Mouse (Mus musculus) liver, embryonic 12.5 days (tissue): ENCODE data around the gene Golgb1. TPM values are rescaled to one million over a fixed set of nuclear protein-coding genes. Genes with fewer than 3 reads are reported as not detected.

ENCODE experiments used
- ATAC-seq: fragments of 200-750 bp; cut with Nextera tagmentation; 2 replicates; pipeline ENCODE4 v1.8.0; 2017; ENCODE audit warnings: moderate number of reproducible peaks, mild to moderate bottlenecking, moderate library complexity
- H3K27ac ChIP-seq: fragments of 300-500 bp; sonication (generic); 2 replicates; pipeline ENCODE4 v1.5.1; 2016; ENCODE audit warnings: mild to moderate bottlenecking
- H3K27me3 ChIP-seq: fragments of 300-500 bp; sonication (generic); replicated peaks from 2 replicates; pipeline ENCODE4 v1.6.1; 2016; ENCODE audit warnings: mild to moderate bottlenecking, moderate library complexity
- H3K36me3 ChIP-seq: fragments of 300-500 bp; sonication (generic); 2 replicates; pipeline ENCODE4 v1.6.1; 2016; ENCODE audit warnings: mild to moderate bottlenecking, moderate library complexity
- H3K4me1 ChIP-seq: fragments of 300-500 bp; sonication (generic); 2 replicates; pipeline ENCODE4 v1.6.1; 2016
- H3K4me2 ChIP-seq: fragments of 300-500 bp; sonication (generic); 2 replicates; pipeline ENCODE4 v1.6.1; 2016; ENCODE audit warnings: mild to moderate bottlenecking, moderate library complexity
- H3K4me3 ChIP-seq: fragments of 300-500 bp; sonication (generic); 2 replicates; pipeline ENCODE4 v1.5.1; 2016; ENCODE audit warnings: mild to moderate bottlenecking, moderate library complexity
- H3K9ac ChIP-seq: fragments of 300-500 bp; sonication (generic); 2 replicates; pipeline ENCODE4 v1.6.1; 2016; ENCODE audit warnings: mild to moderate bottlenecking, moderate library complexity
- H3K9me3 ChIP-seq: fragments of 300-500 bp; sonication (generic); replicated peaks from 2 replicates; pipeline ENCODE4 v1.6.1; 2016; ENCODE audit warnings: mild to moderate bottlenecking, moderate library complexity
- WGBS: fragments of 180-500 bp; shearing (Covaris S2); methylation state at CpG from one replicate; pipeline ENCODE4 v1.1.7; 2016; ENCODE audit not compliant: insufficient replicate concordance; 5-methylcytosine and 5-hydroxymethylcytosine counted together
- polyA plus RNA-seq: library from polyadenylated mRNA; unstranded; fragments of >200 nt; fragmentation: Nextera tagmentation; extraction: Ambion mirVana; gene quantifications from 2 replicates; pipeline ENCODE4 v1.2.1, GENCODE M21; 2016

Gene Golgb1
- polyA plus RNA-seq, 1 experiment from 2014 or later: 36.3 TPM

GRCm38 (mm10) chr16:36884881-36885280 is 9.9 kb downstream of the Golgb1 start:
- H3K36me3 ChIP-seq: peaks cover 43% of the 10 kb centered on the region
- WGBS: 64% methylated on average over 4 of the region's 4 CpGs
- no peak overlapping the region for H3K4me3 ChIP-seq
- no peak overlapping the region; the same call in 1 of the 2 replicates for H3K27ac ChIP-seq
- H3K27me3 ChIP-seq: no peaks in the 10 kb centered on the region
- H3K9me3 ChIP-seq: no peaks in the 10 kb centered on the region
- no peak overlapping the region for H3K9ac ChIP-seq
- peaks cover 26% of the 10 kb centered on the region for H3K4me1 ChIP-seq
- peak; percentile 54; the same call in 1 of the 2 replicates for ATAC-seq
- no peak overlapping the region for H3K4me2 ChIP-seq

DNA sequence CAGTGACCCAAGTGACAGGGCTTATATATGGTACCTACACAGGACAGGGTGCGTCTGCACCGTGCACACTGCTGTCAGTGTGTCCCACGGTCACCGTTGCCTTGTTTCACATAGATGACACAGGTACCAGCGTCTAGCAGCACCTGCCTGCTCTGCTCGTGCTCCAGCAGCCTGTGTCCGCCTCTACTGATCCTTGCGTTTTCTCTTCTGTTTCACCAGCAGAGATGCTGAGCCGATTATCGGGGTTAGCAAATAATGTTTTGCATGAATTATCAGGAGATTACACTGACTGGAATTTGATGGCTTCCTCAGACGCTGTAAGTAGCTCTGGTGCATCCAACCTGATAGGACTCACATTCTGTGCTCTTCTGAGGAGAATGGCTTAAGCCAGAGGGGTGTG is 11.0 kb downstream of the Golgb1 start:
- WGBS: 92% methylated on average over 11 of the region's 11 CpGs
- peaks cover 29% of the 10 kb centered on the region for H3K4me1 ChIP-seq
- no peak overlapping the region for H3K4me3 ChIP-seq
- ATAC-seq: no peak
- H3K9ac ChIP-seq: no peak overlapping the region
- no peaks in the 10 kb centered on the region for H3K27me3 ChIP-seq
- H3K4me2 ChIP-seq: no peak overlapping the region
- H3K9me3 ChIP-seq: no peaks in the 10 kb centered on the region
- H3K36me3 ChIP-seq: peaks cover 43% of the 10 kb centered on the region
- no peak overlapping the region for H3K27ac ChIP-seq

GRCm38 (mm10) chr16:36887546-36887945 is 12.6 kb downstream of the Golgb1 start:
- 85% methylated on average over 5 of the region's 5 CpGs for WGBS
- no peak overlapping the region for H3K4me3 ChIP-seq
- H3K27me3 ChIP-seq: no peaks in the 10 kb centered on the region
- peaks cover 57% of the 10 kb centered on the region for H3K36me3 ChIP-seq
- no peaks in the 10 kb centered on the region for H3K9me3 ChIP-seq
- peaks cover 43% of the 10 kb centered on the region for H3K4me1 ChIP-seq
- peak overlapping the region; percentile 77; the same call in 1 of the 2 replicates for H3K27ac ChIP-seq
- no peak for ATAC-seq
- no peak overlapping the region for H3K4me2 ChIP-seq
- H3K9ac ChIP-seq: no peak overlapping the region

GRCm38 (mm10) chr16:36890559-36890958 is 15.6 kb downstream of the Golgb1 start:
- peak; percentile 96 for ATAC-seq
- WGBS: 23% methylated on average over 3 of the region's 3 CpGs
- no peaks in the 10 kb centered on the region for H3K9me3 ChIP-seq
- H3K27ac ChIP-seq: peak overlapping the region; percentile 88
- peaks cover 67% of the 10 kb centered on the region for H3K4me1 ChIP-seq
- no peaks in the 10 kb centered on the region for H3K27me3 ChIP-seq
- peak overlapping the region; percentile 7; the same call in 1 of the 2 replicates for H3K4me3 ChIP-seq
- peak overlapping the region; percentile 62 for H3K9ac ChIP-seq
- peaks cover 70% of the 10 kb centered on the region for H3K36me3 ChIP-seq
- H3K4me2 ChIP-seq: peak overlapping the region; percentile 61

GRCm38 (mm10) chr16:36891415-36891814 is 16.5 kb downstream of the Golgb1 start:
- H3K27ac ChIP-seq: peak overlapping the region; percentile 88
- peak overlapping the region; percentile 61 for H3K4me2 ChIP-seq
- no peaks in the 10 kb centered on the region for H3K9me3 ChIP-seq
- peaks cover 72% of the 10 kb centered on the region for H3K36me3 ChIP-seq
- H3K4me1 ChIP-seq: peaks cover 69% of the 10 kb centered on the region
- H3K4me3 ChIP-seq: no peak overlapping the region
- WGBS: 65% methylated on average over 4 of the region's 4 CpGs
- H3K27me3 ChIP-seq: no peaks in the 10 kb centered on the region
- ATAC-seq: peak; percentile 31; the same call in 1 of the 2 replicates
- H3K9ac ChIP-seq: peak overlapping the region; percentile 47

DNA sequence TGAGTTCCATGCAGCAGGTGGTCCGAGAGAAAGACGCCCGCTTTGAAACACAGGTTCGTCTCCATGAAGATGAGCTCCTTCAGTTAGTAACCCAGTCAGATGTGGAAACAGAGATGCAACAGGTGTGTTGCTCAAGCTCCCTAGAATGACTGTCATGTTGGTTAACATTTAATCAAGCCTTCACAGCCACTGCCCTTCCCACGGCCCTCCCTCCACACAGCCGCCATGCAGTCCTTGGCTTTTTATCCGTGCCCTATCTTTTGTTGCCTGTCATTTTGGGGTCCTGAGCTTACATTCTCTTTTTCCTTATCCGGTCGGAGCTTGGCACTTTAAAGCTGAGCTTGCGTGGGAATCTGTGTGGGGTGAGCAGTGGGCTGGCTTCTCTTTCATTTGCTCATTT is 18.4 kb downstream of the Golgb1 start:
- peak; percentile 64 for ATAC-seq
- H3K4me3 ChIP-seq: no peak overlapping the region
- 63% methylated on average over 10 of the region's 10 CpGs for WGBS
- no peak overlapping the region; the same call in 1 of the 2 replicates for H3K9ac ChIP-seq
- H3K4me1 ChIP-seq: peaks cover 74% of the 10 kb centered on the region
- H3K4me2 ChIP-seq: peak overlapping the region; percentile 31
- no peaks in the 10 kb centered on the region for H3K9me3 ChIP-seq
- H3K36me3 ChIP-seq: peaks cover 70% of the 10 kb centered on the region
- no peaks in the 10 kb centered on the region for H3K27me3 ChIP-seq
- H3K27ac ChIP-seq: peak overlapping the region; percentile 88

DNA sequence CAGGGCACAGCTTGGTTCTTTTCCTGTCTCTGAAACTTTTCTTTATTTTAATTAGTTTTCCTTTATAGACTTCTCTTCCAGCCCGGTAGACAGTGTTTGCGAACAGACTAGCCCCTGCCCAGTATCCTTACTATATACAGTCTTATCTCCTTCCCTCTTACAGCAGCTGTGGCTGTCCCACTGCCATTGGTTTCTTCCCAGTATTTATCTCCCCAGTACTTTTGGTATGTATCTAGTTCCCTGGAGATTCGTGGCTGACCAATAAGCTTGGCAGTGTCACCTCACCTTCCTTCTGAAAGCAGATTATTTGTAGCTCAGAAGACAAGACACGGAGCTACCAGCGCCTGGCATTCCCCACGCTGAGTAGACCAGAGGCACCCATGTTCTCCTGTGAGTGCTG is 21.8 kb downstream of the Golgb1 start:
- Histone ChIP-seq H3K9me3 (no peaks in the 10 kb centered on the region), H3K4me3 (no peak overlapping the region), H3K4me2 (no peak overlapping the region), H3K4me1 (peaks cover 47% of the 10 kb centered on the region), H3K36me3 (peaks cover 76% of the 10 kb centered on the region), H3K27ac (0 out of 2 replicates have a peak overlapping the region, but pooled peaks have one; percentile 32), H3K9ac (no peak overlapping the region), H3K27me3 (no peaks in the 10 kb centered on the region)
- peak; percentile 66 for ATAC-seq
- WGBS: 71% methylated on average over 6 of the region's 6 CpGs

DNA sequence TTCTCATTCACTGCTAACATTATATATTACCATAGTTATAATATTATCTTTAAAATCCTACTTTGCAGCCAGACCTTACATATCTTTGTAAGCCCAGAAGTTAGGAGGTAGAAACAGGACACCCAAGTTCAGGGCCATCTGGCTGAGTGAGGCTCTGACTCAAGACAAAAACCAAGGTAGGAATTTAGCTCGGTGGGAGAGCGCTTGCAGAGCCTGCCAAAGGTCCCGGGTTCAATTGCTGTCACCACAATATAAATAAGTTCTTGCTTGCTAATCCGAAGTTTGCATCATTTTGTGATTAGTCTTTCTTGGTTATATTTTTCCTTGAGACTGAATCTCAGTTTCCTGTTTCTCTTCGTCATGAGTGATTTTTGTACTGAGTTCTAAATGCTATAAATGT is 28.2 kb downstream of the Golgb1 start:
- no peak for ATAC-seq
- Histone ChIP-seq H3K27me3 (no peaks in the 10 kb centered on the region), H3K27ac (no peak overlapping the region), H3K9me3 (no peaks in the 10 kb centered on the region), H3K4me1 (0 out of 2 replicates have a peak, but pooled peaks cover 4% of the 10 kb centered on the region), H3K4me2 (no peak overlapping the region), H3K36me3 (peaks cover 60% of the 10 kb centered on the region), H3K4me3 (no peak overlapping the region), H3K9ac (no peak overlapping the region)
- WGBS: 80% methylated on average over 5 of the region's 5 CpGs

DNA sequence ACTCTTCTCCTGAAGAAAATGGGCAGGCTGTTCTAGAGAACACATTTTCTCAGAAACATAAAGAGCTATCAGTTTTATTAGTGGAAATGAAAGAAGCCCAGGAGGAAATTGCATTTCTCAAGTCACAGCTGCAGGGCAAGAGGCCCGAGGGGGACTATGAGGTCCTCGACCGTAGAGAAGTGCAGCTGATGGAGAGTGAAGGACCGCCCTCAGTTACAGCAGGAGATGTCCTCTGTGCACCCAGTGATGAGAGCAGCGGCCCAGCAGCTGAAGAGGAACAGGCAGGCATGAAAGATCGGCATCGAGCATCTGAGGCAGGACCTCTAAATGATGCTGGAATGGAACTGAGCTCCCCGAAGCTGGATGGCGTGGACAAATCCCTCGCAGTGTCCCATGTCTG is 37.0 kb downstream of the Golgb1 start:
- no peak overlapping the region for H3K4me3 ChIP-seq
- no peak overlapping the region for H3K27ac ChIP-seq
- H3K36me3 ChIP-seq: peaks cover 81% of the 10 kb centered on the region
- H3K4me2 ChIP-seq: no peak overlapping the region
- 86% methylated on average over 10 of the region's 10 CpGs for WGBS
- H3K9ac ChIP-seq: no peak overlapping the region
- no peak for ATAC-seq
- no peaks in the 10 kb centered on the region for H3K9me3 ChIP-seq
- no peaks in the 10 kb centered on the region for H3K27me3 ChIP-seq
- no peaks in the 10 kb centered on the region for H3K4me1 ChIP-seq

DNA sequence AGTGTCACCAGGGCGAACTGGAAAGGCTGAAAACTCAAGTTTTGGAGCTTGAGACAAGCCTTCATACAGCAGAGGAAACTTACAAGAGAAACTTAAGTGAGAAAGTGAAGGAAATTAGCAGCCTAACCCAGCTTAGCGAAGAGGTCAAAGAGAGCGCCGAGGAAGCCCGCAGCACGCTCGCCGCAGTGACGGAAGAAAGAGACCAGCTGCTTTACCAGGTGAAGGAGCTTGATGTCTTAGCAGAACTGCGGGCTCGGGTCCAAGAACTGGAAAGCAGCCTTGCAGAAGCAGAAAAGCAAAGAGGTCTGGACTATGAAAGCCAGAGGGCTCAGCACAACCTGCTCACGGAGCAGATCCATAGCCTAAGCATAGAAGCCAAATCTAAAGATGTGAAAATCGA is 37.4 kb downstream of the Golgb1 start:
- peaks cover 85% of the 10 kb centered on the region for H3K36me3 ChIP-seq
- H3K27ac ChIP-seq: no peak overlapping the region
- no peaks in the 10 kb centered on the region for H3K9me3 ChIP-seq
- no peaks in the 10 kb centered on the region for H3K27me3 ChIP-seq
- ATAC-seq: no peak
- H3K9ac ChIP-seq: no peak overlapping the region
- WGBS: 85% methylated on average over 13 of the region's 13 CpGs
- H3K4me1 ChIP-seq: no peaks in the 10 kb centered on the region
- no peak overlapping the region for H3K4me2 ChIP-seq
- no peak overlapping the region for H3K4me3 ChIP-seq

DNA sequence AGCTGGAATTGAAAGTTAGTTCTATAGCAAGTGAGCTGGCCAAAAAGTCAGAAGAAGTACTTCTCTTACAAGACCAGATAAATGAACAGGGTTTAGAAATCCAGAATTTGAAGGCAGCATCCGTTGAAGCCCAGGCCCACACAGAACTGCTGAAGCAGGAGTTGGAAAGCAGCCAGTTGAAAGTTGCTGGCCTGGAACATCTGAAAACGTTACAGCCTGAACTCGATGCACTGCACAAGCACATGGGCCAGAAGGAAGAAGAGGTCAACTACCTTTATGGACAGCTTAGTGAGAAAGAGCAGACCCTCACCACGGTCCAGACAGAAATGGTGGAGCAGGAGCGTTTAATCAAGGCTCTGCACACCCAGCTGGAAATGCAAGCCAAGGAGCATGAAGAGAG is 39.3 kb downstream of the Golgb1 start:
- H3K27me3 ChIP-seq: no peaks in the 10 kb centered on the region
- H3K9me3 ChIP-seq: no peaks in the 10 kb centered on the region
- H3K36me3 ChIP-seq: peaks cover 88% of the 10 kb centered on the region
- no peak overlapping the region for H3K4me3 ChIP-seq
- ATAC-seq: no peak
- no peaks in the 10 kb centered on the region for H3K4me1 ChIP-seq
- no peak overlapping the region for H3K9ac ChIP-seq
- WGBS: 79% methylated on average over 5 of the region's 5 CpGs
- no peak overlapping the region for H3K4me2 ChIP-seq
- H3K27ac ChIP-seq: no peak overlapping the region

DNA sequence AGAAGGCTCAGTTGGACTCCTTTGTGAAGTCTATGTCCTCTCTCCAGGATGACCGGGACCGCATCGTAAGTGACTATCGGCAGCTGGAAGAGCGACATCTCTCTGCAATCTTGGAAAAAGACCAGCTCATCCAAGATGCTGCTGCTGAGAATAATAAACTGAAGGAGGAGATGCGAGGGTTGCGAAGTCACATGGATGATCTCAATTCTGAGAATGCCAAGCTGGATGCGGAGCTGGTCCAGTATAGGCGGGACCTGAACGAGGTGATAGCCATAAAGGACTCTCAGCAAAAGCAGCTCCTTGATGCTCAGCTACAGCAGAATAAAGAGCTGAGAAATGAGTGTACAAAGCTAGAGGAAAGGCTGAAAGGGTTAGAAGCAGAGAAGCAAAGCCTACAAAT is 43.6 kb downstream of the Golgb1 start:
- no peak overlapping the region for H3K27ac ChIP-seq
- WGBS: 92% methylated on average over 10 of the region's 10 CpGs
- no peak for ATAC-seq
- H3K4me1 ChIP-seq: no peaks in the 10 kb centered on the region
- no peak overlapping the region for H3K4me2 ChIP-seq
- H3K4me3 ChIP-seq: no peak overlapping the region
- H3K36me3 ChIP-seq: peaks cover 70% of the 10 kb centered on the region
- H3K27me3 ChIP-seq: no peaks in the 10 kb centered on the region
- no peaks in the 10 kb centered on the region for H3K9me3 ChIP-seq
- no peak overlapping the region for H3K9ac ChIP-seq

DNA sequence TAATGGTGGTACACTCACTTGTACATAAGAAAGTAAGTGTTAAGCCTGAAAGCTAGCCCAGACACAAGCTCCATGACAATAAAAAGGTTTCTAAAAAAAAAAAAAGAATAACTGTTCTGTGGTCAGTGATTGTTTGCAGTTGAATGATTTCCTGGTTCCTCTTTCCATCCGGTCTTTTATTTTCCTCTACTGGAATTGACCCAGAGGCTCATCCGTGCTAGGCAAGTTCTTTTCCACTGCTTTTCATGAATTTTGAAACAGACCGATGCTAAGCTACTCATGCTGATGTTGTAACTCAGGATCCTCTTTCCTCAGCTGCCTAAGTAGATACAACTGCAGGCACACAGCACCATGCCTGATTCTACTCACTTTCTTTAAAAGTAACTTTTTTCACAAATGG is 45.5 kb downstream of the Golgb1 start:
- H3K9me3 ChIP-seq: no peaks in the 10 kb centered on the region
- no peak for ATAC-seq
- H3K9ac ChIP-seq: no peak overlapping the region
- H3K27me3 ChIP-seq: no peaks in the 10 kb centered on the region
- no peaks in the 10 kb centered on the region for H3K4me1 ChIP-seq
- peaks cover 58% of the 10 kb centered on the region for H3K36me3 ChIP-seq
- WGBS: 78% methylated on average over 3 of the region's 3 CpGs
- H3K4me3 ChIP-seq: no peak overlapping the region
- no peak overlapping the region for H3K4me2 ChIP-seq
- no peak overlapping the region for H3K27ac ChIP-seq
